Mouse (Mus musculus) lung, adult 2 months (tissue): ENCODE data around the gene Sim2.

ENCODE experiments used
- CTCF ChIP-seq: fragments of 200-500 bp; IDR thresholded peaks from 2 replicates; pipeline ENCODE4 v1.5.1; 2011; ENCODE audit warnings: mild to moderate bottlenecking, low read length, control low read depth; ENCODE audit not compliant: insufficient read depth
- POLR2A ChIP-seq: fragments of 200-500 bp; IDR thresholded peaks from 2 replicates; pipeline ENCODE4 v1.6.1; 2011; ENCODE audit warnings: low read depth, mild to moderate bottlenecking, control low read depth, low read length, borderline replicate concordance; ENCODE audit errors: extremely low read depth

- TF ChIP-seq POLR2A (no peak), CTCF (no peak)
Measured at GRCm38 (mm10) chr16:94067280-94067679, 17.5 kb upstream of the Sim2 start.
